Mouse (Mus musculus) cerebellum, adult 2 months (tissue): ENCODE results near the gene Optn.

Source experiments
- CTCF ChIP-seq: fragments of 200-500 bp; IDR thresholded peaks from 2 replicates; pipeline ENCODE4 v1.5.1; 2011; ENCODE audit warnings: low read depth, mild to moderate bottlenecking, control low read depth, low read length, moderate library complexity, borderline replicate concordance; ENCODE audit not compliant: insufficient read depth
- POLR2A ChIP-seq: fragments of 200-500 bp; IDR thresholded peaks from 2 replicates; pipeline ENCODE4 v1.6.1; 2011; ENCODE audit warnings: low read length, control low read depth, borderline replicate concordance; ENCODE audit not compliant: insufficient read depth

- no peak for TF ChIP-seq CTCF
- no peak for TF ChIP-seq POLR2A
Measured at GRCm38 (mm10) chr2:5077937-5078336, 14.1 kb upstream of the Optn start.
